Mouse (Mus musculus) left cerebral cortex, postnatal 10 days (tissue): ENCODE measurements around the gene Slc37a1. TPM values are rescaled to one million over a fixed set of nuclear protein-coding genes. Genes with fewer than 3 reads are reported as not detected.

Source experiments
- DNase-seq, 2 experiments: peaks; one replicate each; pipeline ENCODE4 v3.0.0; 2021 to 2022; ENCODE audit warnings: low spot score in 2 of 2, mixed read lengths in 1 of 2; ENCODE audit errors: extremely low spot score in 1 of 2
- intact Hi-C: fragments of 180-260 bp; cut with DNase I; formaldehyde crosslinking; loops from one replicate; pipeline ENCODE4 v1.15.1; 2025
- total RNA-seq, 2 experiments: library from RNA; stranded (reverse); gene quantifications; 2 replicates each; pipeline ENCODE4 v1.2.3; 2021

The Slc37a1 gene
- total RNA-seq, 2 experiments from 2014 or later: 6.7 to 7.5 TPM

DNA sequence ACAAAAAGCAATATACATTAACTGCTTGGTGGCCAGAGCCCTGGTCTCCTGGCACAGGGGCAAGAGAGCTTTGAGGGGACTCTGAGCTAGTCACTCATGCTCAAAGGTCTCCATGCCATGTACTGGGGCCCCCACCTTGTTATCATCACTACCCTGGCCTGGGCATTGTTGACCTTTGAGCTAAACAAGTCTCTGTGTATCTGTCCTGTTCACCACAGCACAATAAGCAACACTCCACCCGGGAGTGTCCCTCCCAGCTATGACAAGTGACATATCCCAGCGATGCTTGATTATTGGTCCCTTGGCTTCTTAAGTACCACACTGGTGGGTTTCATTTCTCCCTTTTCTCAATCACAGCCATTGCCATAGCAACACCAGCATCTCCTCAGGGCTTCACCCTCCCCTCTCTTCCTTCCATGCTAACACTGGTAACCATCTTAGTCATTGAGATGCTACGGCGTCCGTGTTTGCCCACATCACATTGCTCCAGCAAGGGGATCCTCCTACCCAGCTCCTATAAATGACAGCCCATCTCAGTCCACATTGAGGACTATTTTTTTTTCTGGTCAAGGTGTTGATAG lies 79.1 kb downstream of the Slc37a1 start:
- intact Hi-C loops: no loop called here
- no peak for DNase-seq

DNA sequence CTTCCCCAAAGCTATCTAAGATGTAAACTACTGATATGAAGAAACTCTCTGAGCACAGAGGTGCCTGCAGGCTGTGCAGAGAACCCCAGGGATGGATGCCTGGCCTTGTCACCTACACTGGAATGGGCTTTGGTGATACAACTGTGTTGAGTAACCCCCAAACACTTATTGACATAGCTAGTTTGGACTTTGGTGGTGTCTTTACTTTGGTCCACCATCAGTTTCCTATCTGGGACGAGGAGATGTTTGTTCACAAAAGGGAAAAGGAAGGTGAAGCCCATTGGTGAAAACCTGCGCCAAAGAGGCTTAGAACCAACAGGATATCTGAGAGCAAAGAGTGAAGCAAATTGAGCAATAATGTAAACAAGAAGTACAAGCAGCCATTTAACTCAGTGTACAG lies 83.6 kb downstream of the Slc37a1 start:
- intact Hi-C loops: no loop called here
- DNase-seq: no peak

DNA sequence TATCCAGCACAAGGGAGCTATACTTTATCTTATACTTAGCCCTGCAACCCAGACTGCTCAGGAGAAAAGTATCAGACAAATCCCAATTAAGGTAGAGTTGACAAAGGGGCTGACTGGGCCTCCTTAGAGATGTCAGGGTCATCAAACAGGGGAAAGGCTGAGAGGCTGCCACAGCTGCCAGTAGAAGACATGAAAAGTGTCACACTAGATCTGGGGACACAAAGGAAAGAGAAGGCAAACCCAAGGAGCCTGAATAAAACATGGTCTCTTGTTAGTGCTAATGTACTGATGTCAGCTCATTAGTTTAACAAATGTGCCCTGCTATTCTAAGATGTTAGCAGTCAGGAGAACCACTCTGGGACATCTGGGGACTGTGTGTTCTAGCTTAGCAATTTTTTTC lies 84.3 kb downstream of the Slc37a1 start:
- DNase-seq: no peak
- intact Hi-C loops: no loop called here

DNA sequence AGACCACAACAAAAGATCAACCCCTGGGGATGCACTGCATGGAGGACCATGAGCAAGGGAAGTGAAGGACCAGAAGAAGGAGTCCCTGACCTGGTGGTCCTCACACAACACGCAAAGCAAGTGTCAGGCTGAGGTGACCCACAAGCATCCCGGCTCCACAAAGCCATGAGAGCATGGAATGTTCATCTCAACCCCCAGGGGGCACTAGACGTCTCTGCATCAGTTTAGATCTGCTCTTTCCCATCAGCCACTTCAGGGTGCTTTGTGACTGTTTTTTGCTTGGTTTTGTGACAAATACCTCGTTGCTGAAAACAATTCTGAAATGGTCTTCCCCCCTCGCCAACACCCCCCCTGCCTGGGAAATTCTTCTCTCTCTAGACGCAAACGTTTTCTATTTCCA lies 91.4 kb downstream of the Slc37a1 start:
- DNase-seq: peak; percentile 62 to 73
- intact Hi-C loops: loop anchor here (2.0 kb wide), 2 partner anchors 71 to 115 kb away; no protein-coding TSS in a partner anchor

DNA sequence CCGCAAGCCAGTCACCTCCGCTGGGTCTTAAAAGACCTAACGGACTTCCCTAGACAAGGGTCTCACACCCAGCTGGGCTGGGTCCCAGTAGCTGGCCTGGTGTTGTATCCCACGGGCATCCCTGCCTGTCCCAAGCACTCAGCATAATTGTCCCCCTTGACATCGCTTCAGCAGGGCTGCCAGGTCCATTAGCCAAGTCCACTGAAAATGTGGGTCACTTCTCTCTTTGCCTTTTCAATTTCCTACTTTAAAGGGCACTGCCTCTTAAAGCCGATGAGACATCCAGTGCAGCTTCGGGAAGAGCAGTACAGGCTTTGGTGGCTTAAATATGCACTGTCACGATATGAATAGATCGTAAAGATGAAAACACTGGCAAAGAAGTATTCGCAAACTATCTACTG lies 91.8 kb downstream of the Slc37a1 start:
- DNase-seq: no peak
- intact Hi-C loops: loop anchor here (2.0 kb wide), 2 partner anchors 70 to 114 kb away; no protein-coding TSS in a partner anchor

DNA sequence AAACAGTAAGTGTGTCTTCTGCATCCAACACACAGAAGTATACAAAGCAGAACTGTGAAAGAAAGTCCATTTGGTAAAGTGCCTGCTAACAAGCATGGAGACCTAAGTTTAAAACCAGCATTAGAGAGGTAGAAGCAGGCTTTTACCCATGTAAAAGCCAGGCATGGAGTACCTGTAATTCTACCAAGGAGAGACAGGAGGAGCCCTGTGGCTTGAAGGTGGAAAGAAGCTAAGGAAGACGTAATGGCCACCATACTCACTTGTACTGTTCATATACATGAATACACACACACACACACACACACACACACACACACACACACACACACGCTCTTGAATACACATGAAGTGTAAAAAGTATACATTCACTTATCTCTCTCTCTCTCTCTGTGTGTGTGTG lies 92.5 kb downstream of the Slc37a1 start:
- intact Hi-C loops: loop anchor here (2.0 kb wide), 2 partner anchors 70 to 114 kb away; no protein-coding TSS in a partner anchor

DNA sequence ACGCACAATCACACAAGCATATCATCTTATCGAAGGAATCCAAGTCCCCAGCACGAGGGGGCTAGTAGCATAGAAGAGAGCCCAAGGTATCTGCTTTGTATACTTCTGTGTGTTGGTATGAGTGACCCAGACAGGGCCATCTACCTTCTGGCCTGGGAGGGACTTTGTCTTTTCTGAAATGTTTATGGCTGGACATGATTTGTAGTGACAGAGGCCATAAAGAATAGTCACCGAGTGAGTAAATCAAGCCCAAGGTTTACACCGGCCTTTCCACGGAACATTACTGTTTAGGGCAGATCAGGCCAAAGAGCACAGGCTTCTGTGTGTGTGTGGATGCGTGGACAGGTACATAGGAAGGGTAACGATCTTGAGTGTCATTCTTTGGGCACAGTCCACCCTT lies 93.3 kb downstream of the Slc37a1 start:
- intact Hi-C loops: loop anchor here (2.0 kb wide), 2 partner anchors 69 to 113 kb away; no protein-coding TSS in a partner anchor
- no peak for DNase-seq

More for the DNA sequence above, 92.5 kb downstream of the Slc37a1 start:
- no peak for DNase-seq

DNA sequence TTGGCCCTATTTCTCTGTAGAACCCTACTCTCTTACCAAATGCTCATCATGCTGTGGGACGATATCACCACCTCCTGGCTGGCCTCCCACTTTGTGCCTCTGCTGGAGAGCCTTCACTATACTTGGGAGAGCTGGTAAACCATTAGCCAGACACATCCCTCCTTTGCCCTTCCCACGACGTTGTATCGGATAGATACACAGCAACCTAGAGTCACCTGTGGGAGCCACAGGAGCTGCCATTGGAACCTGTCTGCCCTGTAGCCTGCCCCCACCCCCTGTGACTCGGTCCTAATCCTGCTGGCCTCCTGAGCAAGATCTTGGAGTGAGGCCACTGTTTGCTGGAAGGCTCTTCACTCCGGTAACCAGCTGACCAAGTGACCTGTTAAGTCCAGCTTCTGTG lies 96.7 kb downstream of the Slc37a1 start:
- no peak for DNase-seq
- intact Hi-C loops: no loop called here

DNA sequence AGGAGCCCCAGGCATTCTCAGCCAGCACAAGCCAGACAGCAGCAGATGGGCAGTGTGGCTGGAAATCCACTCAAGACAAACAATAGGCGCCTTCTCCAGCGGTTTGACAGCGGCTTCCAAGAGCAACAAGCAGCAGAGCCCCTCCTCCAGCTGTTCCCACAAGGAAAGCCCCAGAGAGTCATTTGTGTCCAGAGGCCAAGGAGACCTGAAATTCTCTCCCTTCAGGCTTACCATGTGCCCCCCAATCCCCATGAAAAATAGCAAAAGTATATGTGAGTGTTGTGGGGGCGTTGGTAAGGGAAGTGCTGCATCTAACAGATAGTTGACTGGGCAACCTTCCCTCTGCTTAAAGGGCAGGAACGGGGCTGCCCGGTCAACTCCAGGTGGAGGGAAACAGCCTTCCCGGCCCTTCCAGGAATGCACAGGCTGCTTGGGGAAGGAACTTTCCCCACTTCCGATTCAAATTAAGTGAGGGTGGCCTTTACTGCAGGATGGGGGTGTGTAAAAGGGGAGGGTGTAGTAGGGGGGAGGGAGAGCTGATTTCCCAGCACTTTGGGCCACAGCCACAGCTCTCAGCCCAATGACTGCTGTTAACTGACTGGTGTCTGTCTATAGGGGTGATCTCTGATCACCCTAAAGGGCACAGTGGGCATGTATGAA lies 98.5 kb downstream of the Slc37a1 start:
- intact Hi-C loops: no loop called here

DNA sequence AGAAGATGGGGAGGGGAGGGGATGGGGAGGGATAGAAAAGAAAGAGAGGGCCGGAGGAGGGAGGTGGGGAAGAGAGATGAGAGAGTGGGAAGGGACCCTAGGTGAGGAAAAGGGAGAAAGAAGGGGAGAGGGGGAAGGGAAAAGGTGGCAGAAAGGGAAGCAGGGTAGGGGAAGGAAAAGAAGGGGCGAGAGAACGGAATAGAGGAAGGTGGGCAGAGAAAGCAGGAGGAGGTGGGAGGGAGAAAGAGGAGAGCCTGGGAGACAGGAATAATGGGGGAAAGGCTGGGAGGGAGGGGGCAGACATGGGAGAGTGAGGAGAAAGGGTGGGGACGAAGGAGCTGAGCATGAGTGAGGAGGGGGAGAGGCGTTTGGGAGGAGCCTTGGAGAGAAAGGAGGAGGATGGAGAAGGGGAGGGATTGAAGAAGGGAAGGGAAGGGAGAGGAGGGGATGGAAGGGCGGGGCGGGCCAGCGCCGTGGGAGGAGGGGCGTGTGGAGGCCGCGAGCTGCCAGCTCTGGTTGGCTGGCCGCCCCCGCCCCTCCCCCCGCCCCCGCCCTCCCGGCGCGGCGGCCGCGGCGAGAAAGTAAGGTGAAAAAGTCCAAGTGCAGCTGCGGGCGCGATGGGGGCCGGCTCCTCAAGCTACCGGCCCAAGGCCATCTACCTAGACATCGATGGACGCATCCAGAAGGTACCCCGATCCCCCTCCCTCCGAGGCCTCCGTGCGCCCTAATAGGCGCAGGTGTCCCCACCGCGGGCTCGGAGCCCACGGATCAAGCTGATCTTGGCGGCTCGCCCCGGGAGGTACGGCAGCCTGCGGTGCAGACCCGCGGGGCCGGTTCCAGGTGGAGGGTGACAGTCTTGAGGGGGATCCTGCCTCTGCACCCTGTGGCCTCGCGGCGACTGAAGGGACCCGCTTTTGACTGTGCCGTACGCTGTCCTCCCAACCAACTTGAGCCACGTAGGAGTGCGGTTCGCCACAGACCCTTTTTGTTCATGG lies 99.4 kb downstream of the Slc37a1 start, which contains the start of gene Pde9a:
Pde9a (plus strand) TSS at position 540 of the 995 bp plus-strand sequence.
- DNase-seq: peak; percentile 63 to 85
- intact Hi-C loops: no loop called here

More for the DNA sequence above, 98.5 kb downstream of the Slc37a1 start:
- peak in 1 of 2 experiments; percentile 46 for DNase-seq

DNA sequence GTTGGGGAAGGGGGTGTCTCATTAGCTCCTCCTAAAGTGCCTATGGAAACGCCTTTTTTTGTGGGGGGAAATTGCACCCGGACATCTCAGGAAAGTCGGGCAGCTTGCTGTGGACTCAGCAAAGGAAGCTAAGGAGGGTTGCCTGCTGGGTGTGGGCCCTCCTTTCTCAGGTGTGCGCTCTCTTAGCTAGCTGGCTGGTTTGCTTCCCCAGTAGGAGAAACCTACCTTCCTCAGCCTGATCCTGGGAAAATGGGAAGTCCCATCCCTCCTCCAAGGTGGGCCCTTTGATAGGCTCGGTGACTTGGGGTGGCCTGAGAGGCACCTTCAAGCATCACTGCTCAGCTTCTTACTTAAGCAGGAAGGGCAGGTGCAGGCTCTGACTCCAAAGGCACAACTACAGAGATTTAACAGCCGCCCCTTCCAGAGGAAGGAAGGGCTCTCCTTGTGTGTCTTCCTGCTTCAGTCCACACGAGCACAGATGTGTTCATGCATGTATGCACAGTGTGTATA lies 100.2 kb downstream of the Slc37a1 start:
- intact Hi-C loops: no loop called here
- no peak for DNase-seq

DNA sequence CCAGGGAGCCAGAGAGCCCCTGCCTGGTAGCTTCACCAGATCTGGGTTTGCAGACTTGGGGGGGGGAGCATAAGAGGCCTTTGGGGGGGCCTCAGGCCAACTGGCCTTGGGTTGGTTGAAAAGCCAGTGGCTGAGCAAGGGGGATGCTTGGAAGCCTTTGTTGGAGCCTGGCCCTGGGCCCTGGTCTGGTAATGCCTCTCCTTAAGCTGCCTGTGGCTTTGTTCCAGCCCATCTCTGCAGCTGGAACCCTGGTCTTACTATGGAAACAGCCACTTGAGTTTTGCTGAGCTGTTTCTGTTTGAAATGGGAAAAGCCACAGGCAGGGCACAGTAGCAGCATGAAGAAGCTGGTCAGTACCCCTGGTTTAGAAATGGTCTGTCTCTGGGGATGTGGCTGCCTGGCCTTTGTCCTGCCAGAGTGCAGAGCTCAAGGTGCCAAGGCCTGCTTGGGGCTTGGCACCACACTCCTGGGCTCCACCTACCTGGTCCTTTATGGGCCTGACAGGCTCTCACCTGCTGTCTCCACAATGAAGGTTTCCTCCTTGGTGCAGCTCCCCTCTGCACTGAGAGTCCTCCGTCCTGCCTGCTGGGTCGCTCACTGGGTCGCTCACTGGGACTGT lies 102.9 kb downstream of the Slc37a1 start:
- intact Hi-C loops: no loop called here
- no peak for DNase-seq

DNA sequence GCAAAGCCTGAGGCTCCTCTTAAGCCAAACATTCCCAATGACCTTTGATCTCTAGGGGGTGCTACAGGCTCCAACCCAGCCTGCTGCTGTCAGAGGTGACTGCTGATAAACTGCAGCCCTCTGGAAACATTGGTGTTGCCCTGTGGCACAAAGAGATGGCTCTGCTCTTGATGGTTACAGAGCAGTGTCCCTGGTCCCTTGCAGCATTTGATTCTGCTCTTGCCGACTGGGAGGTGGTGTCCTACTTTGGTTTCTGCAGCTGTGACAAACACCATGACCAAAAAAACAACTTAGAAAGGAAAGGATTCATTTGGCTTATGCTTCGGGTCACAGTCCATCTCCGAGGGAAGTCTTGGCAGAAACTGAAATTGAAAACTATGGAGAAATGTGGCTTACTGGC lies 104.9 kb downstream of the Slc37a1 start:
- no peak for DNase-seq
- intact Hi-C loops: no loop called here

DNA sequence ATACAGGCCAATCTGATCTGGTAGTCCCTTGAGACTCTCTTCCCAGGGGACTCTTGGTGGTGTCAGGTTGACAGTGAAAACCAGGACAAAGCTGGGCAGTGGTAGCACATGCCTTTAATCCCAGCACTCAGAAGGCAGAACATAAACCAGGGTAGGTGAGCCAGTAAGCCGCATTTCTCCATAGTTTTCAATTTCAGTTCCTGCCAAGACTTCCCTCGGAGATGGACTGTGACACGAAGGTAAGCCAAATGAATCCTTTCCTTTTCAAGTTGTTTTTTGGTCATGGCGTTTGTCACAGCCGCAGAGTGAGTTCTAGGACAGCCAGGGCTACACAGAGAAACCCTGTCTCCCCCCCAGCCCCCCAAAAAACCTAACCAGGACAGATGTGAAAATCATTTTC lies 105.4 kb downstream of the Slc37a1 start:
- intact Hi-C loops: no loop called here
- DNase-seq: no peak

DNA sequence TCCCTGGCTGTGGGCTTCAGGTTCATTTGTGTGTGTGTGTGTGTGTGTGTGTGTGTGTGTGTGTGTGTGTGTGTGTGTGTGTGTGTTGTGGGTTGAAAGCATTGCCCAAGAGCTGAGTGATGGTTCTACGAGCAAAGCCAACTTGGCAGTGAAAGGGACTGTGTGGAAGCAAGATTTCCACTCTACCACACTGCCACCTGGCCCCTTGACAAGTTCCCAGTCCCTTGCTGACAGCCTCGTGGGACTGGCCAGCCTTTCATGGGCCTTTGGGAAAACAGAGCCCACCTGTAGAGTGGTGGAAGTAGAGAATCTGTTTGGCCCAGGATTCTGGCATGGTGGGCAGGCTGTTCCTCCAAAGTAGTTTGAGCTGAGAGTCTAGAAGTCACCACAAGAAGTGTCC lies 107.2 kb downstream of the Slc37a1 start:
- no peak for DNase-seq
- intact Hi-C loops: no loop called here

DNA sequence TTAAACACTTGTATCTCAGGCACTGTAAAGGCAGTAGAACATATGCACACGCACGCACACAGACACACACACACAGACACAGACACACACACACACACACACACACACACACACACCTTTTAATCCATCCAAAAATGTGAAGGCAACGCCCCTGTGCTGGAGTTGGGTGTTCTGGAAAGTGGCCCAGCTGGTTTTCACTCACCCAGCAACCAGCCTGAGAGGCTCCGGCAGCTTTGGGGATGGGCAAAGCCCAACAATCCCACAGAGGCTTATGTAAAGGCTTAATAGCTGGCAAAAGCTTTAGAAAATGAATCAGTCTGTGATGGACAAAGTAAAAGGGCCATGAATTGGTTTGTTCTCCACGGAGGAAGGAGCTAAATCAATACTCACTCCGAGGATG lies 113.7 kb downstream of the Slc37a1 start:
- intact Hi-C loops: no loop called here
- DNase-seq: no peak
